Mouse (Mus musculus): ENCODE measurements around the gene Cntnap5a. TPM values are rescaled to one million over a fixed set of nuclear protein-coding genes. Genes with fewer than 3 reads are reported as not detected.

Gene Cntnap5a
- polyA plus RNA-seq, 1 experiment from 2014 or later: 1.6 TPM

DNA sequence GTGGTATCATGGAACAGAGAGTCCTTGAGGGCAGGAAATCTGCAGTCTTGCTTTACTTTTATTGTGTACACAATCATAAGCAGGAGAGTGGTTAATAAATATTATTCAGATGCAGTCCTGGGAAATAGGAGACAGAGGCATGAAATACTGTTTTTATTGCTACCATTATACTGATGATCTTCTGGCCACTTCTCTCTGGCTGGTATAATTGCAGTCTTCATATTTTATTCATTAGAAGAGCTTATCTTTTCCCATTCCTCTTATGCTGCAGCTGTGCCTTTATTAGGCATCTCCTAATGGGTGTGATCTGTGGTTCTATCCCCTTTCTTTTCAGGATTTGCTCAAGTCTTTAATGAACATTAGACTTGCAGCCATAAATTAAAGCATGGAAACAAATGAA lies 707.8 kb downstream of the Cntnap5a start:
- Histone ChIP-seq H3K4me3 (no peak overlapping the region), H3K27ac (replicated peaks) (peak overlapping the region; percentile 52; the same call in 1 of the 2 replicates), H3K27me3 (no peaks in the 10 kb centered on the region), H3K4me1 (replicated peaks) (0 out of 2 replicates have a peak, but pooled peaks cover 4% of the 10 kb centered on the region), H3K9ac (no peak overlapping the region), H3K4me2 (no peak overlapping the region), H3K9me3 (no peaks in the 10 kb centered on the region), H3K36me3 (no peaks in the 10 kb centered on the region)
- ATAC-seq (ENCODE audit: low read depth): peak; percentile 73

DNA sequence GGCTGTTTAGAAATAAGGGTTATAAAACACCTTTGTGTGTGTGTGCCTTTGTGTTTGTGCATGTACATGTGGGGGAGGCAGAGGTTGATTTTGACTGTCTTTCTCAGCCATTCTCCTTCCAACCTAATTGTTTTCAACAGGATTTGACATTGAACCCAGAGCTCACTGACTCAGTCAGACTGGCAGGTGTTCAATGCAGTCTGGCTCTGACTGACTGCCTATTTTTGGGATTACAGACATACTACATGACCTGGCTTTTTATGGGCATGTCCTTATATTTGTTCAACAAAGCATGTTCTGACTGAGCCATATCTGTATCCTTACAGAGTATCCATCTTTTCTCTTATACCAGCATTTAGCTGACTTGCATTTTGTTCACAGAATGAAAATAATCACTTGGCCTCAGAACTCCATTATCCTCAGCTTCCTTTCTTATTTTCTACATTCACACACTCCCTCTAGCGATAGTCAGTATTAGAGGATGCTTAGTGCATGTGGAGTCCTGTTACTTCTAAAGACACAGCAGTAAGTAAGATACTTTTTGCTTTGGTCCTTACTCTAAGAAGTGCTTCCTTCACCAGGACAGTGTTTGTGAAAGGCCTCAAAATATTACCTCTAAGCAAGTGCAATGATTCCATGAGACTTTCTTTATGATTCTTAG lies 717.6 kb downstream of the Cntnap5a start:
- H3K9ac ChIP-seq: no peak overlapping the region
- H3K4me1 ChIP-seq (replicated peaks): no peaks in the 10 kb centered on the region
- no peaks in the 10 kb centered on the region for H3K9me3 ChIP-seq
- H3K36me3 ChIP-seq: no peaks in the 10 kb centered on the region
- 78% methylated on average over 1 of the region's 1 CpGs for WGBS
- ATAC-seq (ENCODE audit: low read depth): no peak
- no peak overlapping the region for H3K27ac ChIP-seq (replicated peaks)
- no peak overlapping the region for H3K4me2 ChIP-seq
- no peaks in the 10 kb centered on the region for H3K27me3 ChIP-seq
- H3K4me3 ChIP-seq: no peak overlapping the region

DNA sequence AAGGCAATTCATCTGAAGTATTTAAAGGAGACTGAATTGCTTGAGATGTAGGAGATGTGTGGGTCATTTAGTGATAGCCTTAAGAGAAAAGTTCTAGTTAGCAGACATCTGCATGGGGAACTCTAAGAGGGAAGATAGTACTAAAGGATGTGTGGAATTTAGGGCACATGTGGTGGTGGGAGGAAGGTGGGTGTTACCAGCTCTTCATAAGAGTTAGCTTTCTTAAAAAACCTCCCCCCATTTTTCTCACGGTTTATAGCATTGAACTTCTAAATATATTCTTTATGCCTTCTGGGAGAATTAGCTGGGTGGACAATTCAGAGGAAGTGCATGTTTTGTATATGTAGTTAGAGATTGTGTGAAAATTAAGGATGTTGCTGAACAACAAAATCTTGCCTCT lies 725.3 kb downstream of the Cntnap5a start:
- no peaks in the 10 kb centered on the region for H3K4me1 ChIP-seq (replicated peaks)
- ATAC-seq (ENCODE audit: low read depth): no peak
- no peaks in the 10 kb centered on the region for H3K9me3 ChIP-seq
- H3K27ac ChIP-seq (replicated peaks): no peak overlapping the region
- H3K4me2 ChIP-seq: no peak overlapping the region
- 97% methylated on average over 1 of the region's 1 CpGs for WGBS
- no peak overlapping the region for H3K4me3 ChIP-seq
- no peak overlapping the region for H3K9ac ChIP-seq
- no peaks in the 10 kb centered on the region for H3K36me3 ChIP-seq
- no peaks in the 10 kb centered on the region for H3K27me3 ChIP-seq

DNA sequence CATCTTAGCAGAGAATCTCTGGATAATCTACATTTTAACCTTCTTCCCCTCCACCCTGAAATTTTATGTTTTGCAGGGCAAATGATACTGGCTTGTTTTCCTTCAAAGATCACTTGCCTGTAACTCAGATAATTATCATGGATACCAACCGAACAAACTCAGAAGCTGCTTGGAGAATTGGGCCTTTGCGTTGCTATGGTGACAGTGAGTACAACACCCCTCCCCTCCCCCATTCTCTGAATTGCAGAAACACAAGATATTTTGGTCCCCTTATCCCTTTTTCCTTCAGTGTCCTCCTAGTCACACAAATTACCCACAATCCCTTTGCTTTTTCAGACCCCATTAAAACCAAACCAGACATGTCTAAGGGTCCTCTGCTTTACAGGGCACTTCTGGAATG lies 743.8 kb downstream of the Cntnap5a start:
- H3K27me3 ChIP-seq: no peaks in the 10 kb centered on the region
- no peak overlapping the region for H3K4me2 ChIP-seq
- H3K27ac ChIP-seq (replicated peaks): no peak overlapping the region
- H3K4me3 ChIP-seq: no peak overlapping the region
- H3K9ac ChIP-seq: no peak overlapping the region
- H3K9me3 ChIP-seq: no peaks in the 10 kb centered on the region
- no peak for ATAC-seq (ENCODE audit: low read depth)
- WGBS: 54% methylated on average over 2 of the region's 2 CpGs
- H3K36me3 ChIP-seq: no peaks in the 10 kb centered on the region
- H3K4me1 ChIP-seq (replicated peaks): no peaks in the 10 kb centered on the region; the same call in 1 of the 2 replicates

DNA sequence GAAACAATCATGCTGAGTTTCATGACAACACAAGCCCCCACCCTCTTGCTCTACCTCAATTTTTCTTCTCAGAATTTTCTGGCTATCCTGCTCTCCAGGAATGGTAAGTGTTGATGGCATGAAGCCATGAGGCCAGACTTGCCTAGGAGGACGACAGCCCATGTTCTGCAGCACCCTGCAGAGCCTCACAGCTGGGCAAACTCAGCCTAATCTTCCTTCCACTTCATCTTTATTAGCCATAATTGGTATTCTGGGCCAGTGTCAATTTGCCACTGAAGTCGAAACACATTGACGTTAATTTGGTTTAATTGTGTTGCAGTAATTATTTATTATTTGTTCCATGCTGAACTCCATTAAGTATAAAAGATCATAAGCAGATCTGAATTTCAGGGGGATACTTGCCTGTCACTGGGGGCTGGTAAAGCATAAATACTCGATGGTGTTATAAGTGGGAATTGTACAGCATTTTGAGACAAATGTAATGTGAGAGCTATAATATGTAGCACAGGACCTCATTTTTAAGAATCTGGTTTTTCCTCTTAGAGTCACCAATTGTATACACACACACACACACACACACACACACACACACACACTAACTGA lies 770.7 kb downstream of the Cntnap5a start:
- Histone ChIP-seq H3K36me3 (no peaks in the 10 kb centered on the region), H3K27ac (replicated peaks) (0 out of 2 replicates have a peak overlapping the region, but pooled peaks have one; percentile 33), H3K27me3 (no peaks in the 10 kb centered on the region), H3K9me3 (no peaks in the 10 kb centered on the region), H3K4me2 (no peak overlapping the region), H3K4me3 (no peak overlapping the region), H3K4me1 (replicated peaks) (no peaks in the 10 kb centered on the region), H3K9ac (no peak overlapping the region)
- peak; percentile 72 for ATAC-seq (ENCODE audit: low read depth)
- WGBS: 40% methylated on average over 4 of the region's 4 CpGs

DNA sequence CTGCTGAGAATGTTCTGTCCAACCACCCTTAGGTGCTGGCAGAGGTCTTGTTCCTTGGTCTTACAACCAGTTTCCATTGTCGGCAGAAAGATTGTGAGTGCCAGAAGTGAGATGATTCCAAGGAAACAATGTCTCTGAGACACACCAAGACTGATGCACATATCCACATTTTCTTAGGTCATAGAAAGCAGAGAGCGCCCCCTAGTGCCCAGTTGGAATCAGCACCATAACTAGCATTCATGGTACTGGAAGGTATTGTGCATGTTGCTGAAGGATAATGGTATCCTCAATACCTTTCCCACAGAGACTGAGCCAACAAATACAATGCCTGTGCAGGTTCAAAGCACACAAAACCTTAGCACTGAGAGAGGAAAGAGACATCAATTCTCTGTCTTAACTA lies 793.1 kb downstream of the Cntnap5a start:
- H3K27ac ChIP-seq (replicated peaks): no peak overlapping the region
- no peaks in the 10 kb centered on the region for H3K27me3 ChIP-seq
- no peak overlapping the region for H3K4me2 ChIP-seq
- no peaks in the 10 kb centered on the region for H3K36me3 ChIP-seq
- H3K9me3 ChIP-seq: no peaks in the 10 kb centered on the region
- no peak overlapping the region for H3K9ac ChIP-seq
- H3K4me3 ChIP-seq: no peak overlapping the region
- H3K4me1 ChIP-seq (replicated peaks): no peaks in the 10 kb centered on the region; the same call in 1 of the 2 replicates
- 14% methylated on average over 2 of the region's 2 CpGs for WGBS
- ATAC-seq (ENCODE audit: low read depth): no peak; the same call in 1 of the 2 replicates

DNA sequence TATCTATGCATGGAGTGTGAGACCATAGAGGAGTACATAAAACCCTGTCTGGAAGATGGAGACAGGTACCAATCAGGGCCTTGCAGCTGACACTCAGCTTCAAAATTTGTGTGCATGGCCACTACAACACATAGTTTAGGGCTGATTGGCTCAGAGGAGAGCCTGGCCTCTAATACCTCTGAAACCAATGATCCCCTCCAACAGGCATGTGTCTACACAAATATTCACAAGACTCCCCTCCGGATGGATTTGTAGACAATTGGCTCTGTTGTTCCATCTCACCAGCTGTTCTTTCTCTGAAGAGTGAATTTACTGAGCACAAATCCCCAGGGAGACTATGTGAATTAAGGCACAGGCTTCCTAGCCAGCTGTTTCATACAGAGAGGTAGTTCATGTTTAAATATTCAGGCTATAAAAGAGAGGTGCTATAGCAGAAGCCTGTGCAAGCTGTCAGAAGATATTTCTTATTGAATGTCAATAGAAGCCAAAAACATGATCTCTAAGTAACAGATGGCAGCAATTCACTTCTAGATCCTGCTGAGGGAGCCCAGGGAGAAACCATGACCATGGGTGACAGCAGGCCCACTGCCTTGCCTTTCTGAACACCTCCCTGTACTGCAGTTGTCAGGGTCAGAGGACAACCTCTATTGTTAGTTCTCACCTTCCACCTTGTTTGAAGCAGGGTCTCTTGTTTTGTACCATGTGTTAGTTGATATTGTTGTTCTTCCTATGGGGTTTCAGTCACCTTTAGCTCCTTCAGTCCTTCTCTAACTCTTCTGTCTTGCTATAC lies 804.4 kb downstream of the Cntnap5a start:
- no peak overlapping the region for H3K9ac ChIP-seq
- H3K4me1 ChIP-seq (replicated peaks): 0 out of 2 replicates have a peak, but pooled peaks cover 4% of the 10 kb centered on the region
- H3K27ac ChIP-seq (replicated peaks): no peak overlapping the region
- no peaks in the 10 kb centered on the region for H3K9me3 ChIP-seq
- H3K4me3 ChIP-seq: no peak overlapping the region
- no peaks in the 10 kb centered on the region for H3K27me3 ChIP-seq
- 45% methylated on average over 1 of the region's 1 CpGs for WGBS
- no peak overlapping the region for H3K4me2 ChIP-seq
- peak; percentile 59; the same call in 1 of the 2 replicates for ATAC-seq (ENCODE audit: low read depth)
- H3K36me3 ChIP-seq: no peaks in the 10 kb centered on the region

DNA sequence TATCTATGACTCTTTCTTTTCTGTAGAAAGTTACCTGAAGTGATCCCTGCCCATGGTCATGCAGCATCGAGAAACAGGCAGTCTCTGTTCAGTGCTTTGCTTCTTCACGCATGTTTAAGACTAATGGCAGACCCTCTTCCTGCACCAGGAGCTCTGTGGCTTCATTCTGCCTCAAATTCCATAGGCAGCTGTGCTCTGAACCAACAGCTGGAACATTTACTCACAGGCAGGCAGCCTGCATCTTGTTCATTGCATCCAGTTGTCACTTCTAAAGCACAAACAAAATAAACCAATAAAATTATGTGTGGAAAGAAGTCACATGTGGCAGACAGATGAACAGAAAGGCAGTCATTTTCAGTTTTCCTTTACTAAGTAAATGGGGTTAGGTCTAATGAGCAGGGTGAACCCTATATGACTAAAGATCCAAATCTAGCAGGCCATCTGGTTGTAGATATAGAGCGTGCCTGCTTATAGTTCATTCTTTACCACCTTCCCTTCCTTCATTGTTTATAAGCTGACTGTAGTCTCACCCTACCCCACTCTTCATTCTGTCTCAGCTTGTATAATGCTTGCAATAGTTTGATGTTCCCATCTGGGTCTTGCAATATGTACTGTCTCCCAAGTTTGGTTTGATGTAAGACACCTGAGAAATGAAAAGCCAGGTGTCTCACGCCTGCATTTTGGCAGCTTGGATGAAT lies 893.6 kb downstream of the Cntnap5a start:
- H3K4me3 ChIP-seq: no peak overlapping the region
- H3K9ac ChIP-seq: no peak overlapping the region
- H3K27me3 ChIP-seq: no peaks in the 10 kb centered on the region
- ATAC-seq (ENCODE audit: low read depth): no peak
- WGBS: 89% methylated on average over 4 of the region's 4 CpGs
- no peaks in the 10 kb centered on the region for H3K4me1 ChIP-seq (replicated peaks)
- H3K4me2 ChIP-seq: no peak overlapping the region
- no peaks in the 10 kb centered on the region for H3K9me3 ChIP-seq
- no peaks in the 10 kb centered on the region for H3K36me3 ChIP-seq
- no peak overlapping the region for H3K27ac ChIP-seq (replicated peaks)

DNA sequence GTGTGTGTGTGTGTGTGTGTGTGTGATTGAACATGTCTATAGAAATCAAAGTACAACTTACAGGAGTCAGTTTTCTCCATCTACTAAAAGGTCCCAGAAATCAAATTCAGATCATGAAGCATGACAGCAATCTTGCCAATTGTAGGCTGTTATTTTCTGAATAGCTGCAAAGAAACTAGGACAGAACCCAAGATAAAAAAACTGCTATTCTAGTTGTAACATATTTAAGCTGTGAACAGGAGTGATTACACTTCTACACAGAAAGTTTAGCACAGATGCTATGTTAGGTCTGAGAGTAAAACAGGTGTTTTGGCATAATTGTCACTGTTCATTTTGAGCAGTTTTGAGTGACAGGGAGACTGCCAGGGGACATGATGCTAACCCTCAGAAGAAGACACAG lies 931.7 kb downstream of the Cntnap5a start:
- no peak overlapping the region for H3K4me2 ChIP-seq
- no peak for ATAC-seq (ENCODE audit: low read depth)

More for the DNA sequence above, 931.7 kb downstream of the Cntnap5a start:
- Histone ChIP-seq H3K9me3 (no peaks in the 10 kb centered on the region), H3K27me3 (no peaks in the 10 kb centered on the region), H3K4me1 (replicated peaks) (no peaks in the 10 kb centered on the region), H3K36me3 (no peaks in the 10 kb centered on the region), H3K27ac (replicated peaks) (no peak overlapping the region), H3K9ac (no peak overlapping the region), H3K4me3 (no peak overlapping the region)

Small RNAs within 50 kb of the gene (microRNA-seq; reads per million reads assigned to microRNA genes)
- gene Gm23393: not detected

All from neural tube, embryonic 13.5 days (tissue).